ENCODE assay signal across 11 mouse cellular contexts in genomic region chr2:10737458-10737775, GRCm38 (mm10).
DNase-seq lines count a peak whose midpoint lies in the region; ATAC-seq and TF ChIP-seq lines count a peak whose summit lies in the region.
"Had no signal": no experiment of that assay in that cellular context is flagged by ENCODE, and none has a peak within 500 bp of the region (broad histone marks: within the 10 kb centered on the region; RNA-seq: fewer than 3 reads in every experiment).

No protein-coding gene starts in this region.

- H3K36me3 ChIP-seq in embryonic facial prominence, embryonic 15.5 days: no peaks in the 10 kb centered on the region
- H3K36me3 ChIP-seq in neural tube, embryonic 15.5 days: no peaks in the 10 kb centered on the region

- peak overlapping the region; percentile 76 for H3K27ac ChIP-seq in layer of hippocampus, adult 2 months
- 0 out of 2 replicates have a peak overlapping the region, but pooled peaks have one; percentile 39 for H3K27ac ChIP-seq in embryonic facial prominence, embryonic 15.5 days (replicated peaks)
- H3K27ac ChIP-seq in neural tube, embryonic 15.5 days (replicated peaks): peak overlapping the region; percentile 66; the same call in 1 of the 2 replicates

- peak overlapping the region; percentile 37 for H3K4me3 ChIP-seq in layer of hippocampus, adult 2 months
- H3K4me3 ChIP-seq in embryonic facial prominence, embryonic 15.5 days (replicated peaks): peak overlapping the region; percentile 22
- peak overlapping the region; percentile 22 for H3K4me3 ChIP-seq in neural tube, embryonic 15.5 days (replicated peaks)
- H3K4me3 ChIP-seq: myocyte had no signal

- peak; percentile 79; the same call in 1 of the 2 replicates for ATAC-seq in embryonic facial prominence, embryonic 15.5 days (ENCODE audit: insufficient number of reproducible peaks, low FRiP score, low TSS enrichment, low read depth)
- peak; percentile 95 for ATAC-seq in neural tube, embryonic 15.5 days (ENCODE audit: low FRiP score)

- no peaks in the 10 kb centered on the region for H3K9me3 ChIP-seq in embryonic facial prominence, embryonic 15.5 days (replicated peaks)
- no peaks in the 10 kb centered on the region for H3K9me3 ChIP-seq in neural tube, embryonic 15.5 days (replicated peaks)

- TF ChIP-seq CTCF in layer of hippocampus, adult 2 months (conservative IDR thresholded peaks at IDR 0.05): no peak

- peaks cover 6% of the 10 kb centered on the region; the same call in 1 of the 2 replicates for H3K4me1 ChIP-seq in embryonic facial prominence, embryonic 15.5 days
- H3K4me1 ChIP-seq in neural tube, embryonic 15.5 days: peaks cover 13% of the 10 kb centered on the region

- peak; percentile 31 to 65 for DNase-seq in layer of hippocampus, adult 2 months (ENCODE audit: low spot score in 2 of 2)
- DNase-seq in layer of hippocampus, adult 9-10 months (ENCODE audit: low spot score): no peak
- DNase-seq in layer of hippocampus, postnatal 14 days (ENCODE audit: low spot score in 2 of 2): peak; percentile 29 to 55
- no peak for DNase-seq in spleen, postnatal 4 days (ENCODE audit: low spot score in 2 of 2)
- no peak for DNase-seq in kidney, adult 9 months
- DNase-seq in thymus, postnatal 4 days: no peak
- DNase-seq: heart, adult 18-20 months had no signal

- no peaks in the 10 kb centered on the region for H3K27me3 ChIP-seq in embryonic facial prominence, embryonic 15.5 days
- H3K27me3 ChIP-seq in neural tube, embryonic 15.5 days (replicated peaks): peaks cover 25% of the 10 kb centered on the region
- H3K27me3 ChIP-seq: CH12.LX had no signal

- 52% methylated on average over 9 of the region's 9 CpGs for WGBS in embryonic facial prominence, embryonic 15.5 days
- 15% methylated on average over 9 of the region's 9 CpGs for WGBS in neural tube, embryonic 15.5 days

- H3K9ac ChIP-seq in embryonic facial prominence, embryonic 15.5 days: no peak overlapping the region
- 0 out of 2 replicates have a peak overlapping the region, but pooled peaks have one; percentile 28 for H3K9ac ChIP-seq in neural tube, embryonic 15.5 days (replicated peaks)

- peak overlapping the region; percentile 36 for H3K4me2 ChIP-seq in embryonic facial prominence, embryonic 15.5 days (replicated peaks)
- H3K4me2 ChIP-seq in neural tube, embryonic 15.5 days: peak overlapping the region; percentile 55

Comparison
In these comparisons a context has a peak if more than half of its experiments do, and no peak if none do; other contexts are left out.
1. DNase-seq: peak in layer of hippocampus, adult 2 months (2 of 2) and layer of hippocampus, postnatal 14 days (2 of 2); none in layer of hippocampus, adult 9-10 months (single experiment), spleen, postnatal 4 days (0 of 2), kidney, adult 9 months (single experiment) and thymus, postnatal 4 days (single experiment).
2. Peak in every context shown above with its lines, with median percentiles within 50 percentile points of each other: H3K27ac ChIP-seq and H3K4me3 ChIP-seq.